Mouse (Mus musculus) bone marrow, adult 2 months (tissue): ENCODE measurements around the gene Samd4. TPM values are rescaled to one million over a fixed set of nuclear protein-coding genes. Genes with fewer than 3 reads are reported as not detected.

Experiments
- H3K27ac ChIP-seq: fragments of 200-500 bp; 2 replicates; pipeline ENCODE4 v1.5.1; 2012; ENCODE audit warnings: low read depth, mild to moderate bottlenecking, control low read depth, inconsistent platforms, low read length; ENCODE audit not compliant: control insufficient read depth, poor library complexity, insufficient read depth
- H3K4me1 ChIP-seq: fragments of 200-500 bp; 2 replicates; pipeline ENCODE4 v1.6.1; 2011; ENCODE audit warnings: low read length; ENCODE audit not compliant: control insufficient read depth, insufficient read depth
- H3K4me3 ChIP-seq: fragments of 200-500 bp; replicated peaks from 2 replicates; pipeline ENCODE3; 2011; ENCODE audit warnings: mild to moderate bottlenecking, low read depth, low read length, control low read depth; ENCODE audit not compliant: control insufficient read depth
- CTCF ChIP-seq: fragments of 200-500 bp; IDR thresholded peaks from 2 replicates; pipeline ENCODE4 v1.5.1; 2011; ENCODE audit warnings: low read length, control low read depth; ENCODE audit not compliant: control insufficient read depth, insufficient read depth
- POLR2A ChIP-seq: fragments of 200-500 bp; IDR thresholded peaks from 2 replicates; pipeline ENCODE4 v1.6.1; 2011; ENCODE audit warnings: low read depth, mild to moderate bottlenecking, control low read depth, low read length, borderline replicate concordance; ENCODE audit not compliant: control insufficient read depth
- WGBS: fragments of 180-500 bp; shearing (Covaris S2); methylation state at CpG from one replicate; pipeline ENCODE4 v1.1.7; 2018; 5-methylcytosine and 5-hydroxymethylcytosine counted together
- polyA plus RNA-seq: library from polyadenylated mRNA; stranded (reverse); fragments of >200 nt; gene quantifications from 2 replicates; pipeline ENCODE4 v1.2.4, GENCODE M21; 2011; ENCODE audit warnings: low replicate concordance; ENCODE audit not compliant: missing spikeins, insufficient read depth, insufficient read length

Samd4 gene
- polyA plus RNA-seq, 1 experiment = 3.6 TPM

DNA sequence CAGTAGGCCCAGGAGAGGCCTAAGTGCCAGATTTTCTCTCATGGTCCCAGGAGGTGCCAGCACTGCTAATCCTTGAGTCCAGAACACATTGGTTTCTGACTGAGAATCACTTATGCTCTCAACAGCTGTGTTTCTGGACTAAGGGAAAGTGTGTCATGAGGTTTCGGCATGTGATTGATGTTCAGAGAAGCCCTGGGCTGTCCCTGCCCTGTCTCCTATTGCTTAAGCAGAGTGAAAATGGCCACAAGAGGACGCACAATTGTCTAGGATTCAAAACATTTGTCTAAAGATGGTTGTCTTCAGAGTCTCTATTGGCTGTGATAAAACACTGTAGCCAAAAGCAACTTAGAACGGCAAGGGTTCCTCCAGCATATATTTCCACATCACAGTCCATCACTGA lies 159.0 kb downstream of the Samd4 start:
- Histone ChIP-seq H3K27ac (no peak overlapping the region), H3K4me1 (no peaks in the 10 kb centered on the region; the same call in 1 of the 2 replicates), H3K4me3 (no peak overlapping the region)
- 75% methylated on average over 3 of the region's 3 CpGs for WGBS
- TF ChIP-seq POLR2A (no peak), CTCF (no peak)

DNA sequence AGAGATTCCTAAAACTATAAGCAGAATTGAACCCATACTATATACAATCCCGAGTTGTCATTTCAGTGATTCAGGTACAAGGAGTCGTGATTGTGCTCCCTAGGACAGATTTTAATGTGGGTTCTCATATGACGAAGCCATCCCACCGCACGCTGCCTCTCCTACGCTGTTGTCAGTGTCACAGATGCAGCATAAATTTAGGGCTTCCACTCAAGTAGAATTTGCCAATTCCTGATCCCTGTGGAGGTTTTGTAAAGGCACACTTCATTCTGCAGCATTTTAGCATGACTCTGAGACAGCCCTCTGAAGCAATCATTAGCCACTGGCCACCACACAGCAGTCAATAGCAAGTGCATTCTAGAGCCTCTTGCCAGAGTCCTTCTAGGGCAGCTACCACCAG lies 166.4 kb downstream of the Samd4 start:
- no peak overlapping the region for H3K4me3 ChIP-seq
- WGBS = 83% methylated on average over 6 of the region's 6 CpGs
- TF ChIP-seq POLR2A (no peak), CTCF (no peak)
- no peak overlapping the region for H3K27ac ChIP-seq
- H3K4me1 ChIP-seq = no peaks in the 10 kb centered on the region

DNA sequence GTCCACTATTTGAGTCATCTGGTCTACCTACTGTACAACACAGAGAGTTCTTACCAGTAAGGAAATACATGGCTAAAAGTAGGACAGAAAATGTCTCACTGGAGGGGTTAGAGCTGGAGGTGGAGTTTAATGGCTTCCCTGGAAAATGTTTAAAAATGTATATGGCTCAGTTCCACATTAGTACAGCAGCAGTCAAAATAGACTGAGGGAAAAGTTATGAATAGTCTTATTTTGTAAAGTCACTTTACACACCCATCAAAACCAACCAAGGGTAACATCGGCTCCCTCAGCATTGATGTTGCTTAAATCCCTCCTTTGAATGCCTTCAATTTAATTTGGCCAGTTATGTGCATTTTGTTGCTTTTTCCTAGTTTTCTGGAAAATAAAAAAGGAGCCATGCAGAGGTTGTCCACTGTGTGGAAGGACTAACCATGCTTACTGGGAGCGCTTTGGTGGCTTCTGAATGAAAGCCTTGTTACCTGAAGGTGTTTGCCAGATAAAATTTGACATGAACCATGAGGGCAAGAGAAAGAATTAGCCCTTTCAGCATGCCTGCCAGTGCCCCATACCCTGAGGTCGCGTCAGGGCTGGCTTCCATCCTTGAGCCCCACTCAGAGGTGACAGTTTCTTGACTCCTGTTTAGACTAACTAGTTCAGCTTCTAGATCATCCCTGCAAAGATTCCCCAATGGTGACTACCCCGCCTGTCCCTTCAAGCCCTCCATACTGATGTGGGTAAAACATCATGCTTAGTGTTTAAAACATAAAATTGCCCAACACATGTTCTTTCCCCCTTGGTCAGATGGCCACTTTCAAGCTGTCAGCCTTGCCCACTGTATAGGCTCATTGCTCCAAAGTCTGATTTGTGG lies 169.3 kb downstream of the Samd4 start:
- Histone ChIP-seq H3K4me3 (no peak overlapping the region), H3K4me1 (no peaks in the 10 kb centered on the region), H3K27ac (no peak overlapping the region)
- WGBS = 75% methylated on average over 5 of the region's 5 CpGs
- TF ChIP-seq POLR2A = no peak
- no peak for TF ChIP-seq CTCF

DNA sequence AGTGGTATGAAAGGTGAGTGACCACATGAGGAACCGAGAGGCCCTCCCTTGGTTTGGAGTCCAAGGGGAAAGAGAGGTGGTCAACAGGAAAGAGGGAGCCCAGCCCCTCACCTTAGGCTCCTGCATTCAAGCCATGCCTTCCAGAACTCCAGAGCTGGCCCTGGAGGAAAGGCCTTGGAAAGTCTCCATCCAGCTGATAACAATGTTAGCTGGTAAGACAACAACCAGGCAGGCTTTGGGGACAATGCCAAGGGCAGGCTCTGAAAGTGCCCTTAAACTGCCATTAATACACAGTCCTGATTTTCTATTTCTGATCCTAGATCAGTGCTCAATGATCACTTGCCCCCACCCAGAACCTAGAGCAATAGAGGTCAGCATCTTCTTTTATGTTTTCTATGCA lies 170.4 kb downstream of the Samd4 start:
- Histone ChIP-seq H3K4me3 (no peak overlapping the region), H3K4me1 (no peaks in the 10 kb centered on the region), H3K27ac (no peak overlapping the region)
- WGBS = 77% methylated on average over 1 of the region's 1 CpGs
- TF ChIP-seq CTCF (no peak), POLR2A (no peak)

DNA sequence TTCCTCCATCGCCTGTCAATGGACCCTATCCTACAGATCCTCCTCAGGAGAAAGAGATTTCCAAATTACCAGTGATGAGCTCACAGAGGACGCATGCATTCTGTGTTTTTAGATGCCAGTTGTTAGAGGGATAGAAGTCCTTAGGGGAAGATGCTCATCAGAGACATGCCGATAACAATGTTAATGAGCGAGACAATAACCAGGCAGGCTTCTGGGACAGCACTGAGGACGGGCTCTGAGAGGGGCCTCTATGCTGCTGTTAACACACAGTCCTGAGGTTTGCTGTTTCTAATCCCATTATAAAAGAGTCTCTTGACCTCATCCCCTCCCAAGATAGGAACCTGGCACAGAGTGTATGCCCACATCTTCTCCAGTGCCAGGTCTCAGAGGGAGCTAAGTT lies 171.2 kb downstream of the Samd4 start:
- Histone ChIP-seq H3K4me3 (no peak overlapping the region), H3K4me1 (no peaks in the 10 kb centered on the region), H3K27ac (no peak overlapping the region)
- WGBS = 81% methylated on average over 5 of the region's 5 CpGs
- TF ChIP-seq POLR2A (no peak), CTCF (no peak)

DNA sequence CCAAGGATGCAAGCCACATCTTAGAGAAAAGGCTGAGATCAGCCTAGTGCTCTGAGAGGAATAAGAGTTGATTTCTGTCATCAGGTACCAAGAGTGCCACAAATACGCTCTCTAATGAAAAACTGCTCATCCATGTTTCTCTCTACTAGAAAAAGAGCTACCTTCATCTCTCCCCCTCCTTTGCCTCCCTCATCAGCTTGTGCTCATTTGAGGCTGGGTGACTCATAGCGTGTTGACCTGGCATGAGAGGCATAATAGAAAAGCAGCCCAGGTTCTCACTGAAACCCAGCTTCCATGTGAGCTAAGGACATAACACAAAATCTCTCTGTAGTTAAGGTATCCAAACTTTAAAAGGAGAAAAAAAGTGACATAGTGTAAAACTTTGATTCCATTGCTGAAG lies 176.3 kb downstream of the Samd4 start:
- H3K27ac ChIP-seq = no peak overlapping the region
- 95% methylated on average over 2 of the region's 2 CpGs for WGBS
- TF ChIP-seq POLR2A = no peak
- no peak for TF ChIP-seq CTCF
- H3K4me3 ChIP-seq = no peak overlapping the region
- no peaks in the 10 kb centered on the region for H3K4me1 ChIP-seq

DNA sequence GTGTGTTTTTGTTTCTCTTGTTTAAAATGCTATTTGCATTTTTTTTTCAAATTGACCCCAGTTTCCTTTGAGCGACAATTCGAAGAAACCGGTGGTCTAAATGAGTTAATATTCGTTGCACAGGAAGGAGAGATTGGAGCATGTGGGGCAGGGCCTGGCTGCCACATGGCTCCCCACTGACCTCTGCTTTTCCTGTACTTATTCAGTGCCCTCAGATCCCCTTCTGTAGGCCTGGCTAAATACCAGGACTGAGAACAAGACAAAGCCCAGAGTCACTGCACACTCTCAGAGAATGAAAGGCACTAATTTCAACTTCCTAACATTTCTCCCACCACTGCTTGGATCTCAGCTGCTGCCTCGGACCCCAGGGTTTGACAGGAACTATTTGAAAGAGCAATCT lies 182.4 kb downstream of the Samd4 start:
- WGBS = 9% methylated on average over 5 of the region's 5 CpGs
- Histone ChIP-seq H3K4me1 (no peaks in the 10 kb centered on the region), H3K4me3 (no peak overlapping the region), H3K27ac (no peak overlapping the region)
- no peak for TF ChIP-seq CTCF
- no peak for TF ChIP-seq POLR2A

DNA sequence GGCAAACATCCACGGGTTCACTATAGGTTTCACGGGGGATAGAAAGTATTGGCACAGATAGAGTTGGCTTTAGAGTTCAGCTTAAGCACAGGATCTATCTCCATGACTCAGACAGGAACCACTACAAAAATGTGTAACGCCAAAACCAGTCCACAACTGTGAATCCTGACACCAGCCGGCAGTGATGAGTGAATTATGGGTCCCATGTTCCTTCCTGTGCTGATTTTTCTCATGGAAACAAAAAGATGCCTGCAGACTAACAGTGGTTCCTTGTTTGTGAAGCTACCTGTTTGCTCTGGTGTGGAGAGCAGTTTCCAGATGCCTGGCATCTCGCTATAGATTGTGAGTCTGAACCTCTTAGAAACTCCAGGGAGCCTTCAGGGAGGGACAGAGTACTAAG lies 184.2 kb downstream of the Samd4 start:
- no peak overlapping the region for H3K27ac ChIP-seq
- no peaks in the 10 kb centered on the region for H3K4me1 ChIP-seq
- no peak for TF ChIP-seq POLR2A
- TF ChIP-seq CTCF = no peak
- no peak overlapping the region for H3K4me3 ChIP-seq
- 39% methylated on average over 5 of the region's 5 CpGs for WGBS
